Mouse (Mus musculus) cerebellum, adult 18-20 months (tissue): ENCODE data around the gene Pgc.

Source experiments
- DNase-seq, 2 experiments: peaks; one replicate each; pipeline ENCODE4 v3.0.0; 2021

Pgc gene

GRCm38 (mm10) chr17:47726566-47726965 is at the start of gene Pgc:
Gene Pgc (plus strand): TSS chr17:47726842.
- DNase-seq, result no peak

- DNase-seq, result no peak
These were observed 48.4 kb upstream of the Pgc start for GRCm38 (mm10) chr17:47678238-47678637.

- DNase-seq, result no peak
These were observed 47.9 kb upstream of the Pgc start for GRCm38 (mm10) chr17:47678702-47679101.

DNA sequence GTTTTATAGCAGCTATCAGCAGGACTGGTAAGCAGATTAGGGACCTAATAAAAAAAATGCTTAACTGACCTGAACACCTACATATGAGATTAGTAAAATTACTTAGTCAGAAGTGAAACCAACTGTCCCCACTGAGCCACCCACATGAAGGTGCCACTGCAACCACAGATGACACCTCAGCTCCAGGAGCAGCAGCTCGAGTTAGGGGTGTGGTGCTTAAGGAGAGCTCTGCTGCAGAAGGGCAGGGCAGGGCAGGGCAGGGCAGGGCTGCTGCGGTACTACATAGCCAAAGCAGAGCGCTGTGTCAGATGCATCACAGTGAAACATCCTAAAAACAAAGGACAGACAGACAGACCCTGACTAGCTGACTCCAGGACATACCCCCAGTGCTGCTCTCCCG is 43.8 kb upstream of the Pgc start:
- no peak for DNase-seq

DNA sequence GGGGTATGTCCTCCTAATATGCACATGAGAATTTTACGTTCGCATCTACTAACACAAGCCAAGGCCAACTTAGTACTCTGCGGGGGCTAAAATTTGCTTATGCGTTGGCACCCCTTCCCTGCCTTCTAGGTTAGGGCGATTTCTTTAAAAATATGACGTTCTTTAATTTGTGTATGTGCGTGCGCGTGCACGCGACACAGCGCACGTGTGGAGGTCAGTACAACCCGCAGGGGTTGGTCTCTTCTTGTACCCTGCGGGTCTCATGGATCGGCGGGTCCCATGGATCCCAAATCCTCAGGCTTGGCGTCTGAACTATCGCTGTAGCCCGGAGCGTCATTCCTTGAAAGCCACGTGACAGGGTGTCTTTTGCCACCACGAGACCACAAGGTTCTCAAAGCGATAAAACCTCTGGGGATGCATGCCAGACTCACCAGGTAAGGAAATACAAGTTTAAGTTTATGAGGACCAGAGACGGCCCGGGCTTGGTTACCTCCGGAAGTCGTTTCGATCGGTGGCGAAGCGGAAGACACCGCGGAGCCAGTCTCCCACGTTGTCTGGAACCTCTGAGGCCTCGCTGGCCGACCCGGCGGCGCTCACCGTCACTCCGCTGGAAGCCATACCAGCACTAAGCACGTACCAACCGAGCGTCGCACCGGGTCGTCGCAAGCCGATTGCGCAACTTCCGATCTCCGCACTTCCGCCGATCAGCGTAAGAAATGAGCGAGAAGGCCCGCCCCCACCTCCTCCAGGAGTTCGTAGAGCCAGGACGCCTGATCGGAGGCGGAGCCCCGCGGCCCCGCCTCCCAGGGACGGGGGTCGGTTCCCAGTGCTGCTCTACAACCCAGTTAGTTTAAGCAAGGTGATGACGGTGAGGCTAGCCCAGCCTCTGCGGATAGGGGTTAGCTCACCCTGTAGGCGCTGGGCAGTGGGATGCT is 39.0 kb upstream of the Pgc start:
- DNase-seq, result peak; percentile 96

DNA sequence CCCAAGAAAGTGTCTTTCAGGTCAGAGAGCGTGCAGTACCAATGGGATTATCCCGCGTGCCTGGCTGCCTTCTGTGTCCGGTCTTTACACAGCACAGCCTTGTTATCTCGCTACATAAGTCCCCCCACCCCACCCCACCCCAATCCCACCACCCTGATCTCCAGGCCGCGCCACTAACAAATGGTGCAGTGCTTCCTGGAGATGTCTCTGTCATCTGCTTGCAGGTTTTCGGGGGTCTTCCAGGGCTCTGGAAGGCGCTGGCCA is 38.4 kb upstream of the Pgc start, which contains the start of gene Tomm6:
TSS of gene Tomm6 (minus strand) at position 43 of the 264 bp plus-strand sequence.
- DNase-seq, result no peak

DNA sequence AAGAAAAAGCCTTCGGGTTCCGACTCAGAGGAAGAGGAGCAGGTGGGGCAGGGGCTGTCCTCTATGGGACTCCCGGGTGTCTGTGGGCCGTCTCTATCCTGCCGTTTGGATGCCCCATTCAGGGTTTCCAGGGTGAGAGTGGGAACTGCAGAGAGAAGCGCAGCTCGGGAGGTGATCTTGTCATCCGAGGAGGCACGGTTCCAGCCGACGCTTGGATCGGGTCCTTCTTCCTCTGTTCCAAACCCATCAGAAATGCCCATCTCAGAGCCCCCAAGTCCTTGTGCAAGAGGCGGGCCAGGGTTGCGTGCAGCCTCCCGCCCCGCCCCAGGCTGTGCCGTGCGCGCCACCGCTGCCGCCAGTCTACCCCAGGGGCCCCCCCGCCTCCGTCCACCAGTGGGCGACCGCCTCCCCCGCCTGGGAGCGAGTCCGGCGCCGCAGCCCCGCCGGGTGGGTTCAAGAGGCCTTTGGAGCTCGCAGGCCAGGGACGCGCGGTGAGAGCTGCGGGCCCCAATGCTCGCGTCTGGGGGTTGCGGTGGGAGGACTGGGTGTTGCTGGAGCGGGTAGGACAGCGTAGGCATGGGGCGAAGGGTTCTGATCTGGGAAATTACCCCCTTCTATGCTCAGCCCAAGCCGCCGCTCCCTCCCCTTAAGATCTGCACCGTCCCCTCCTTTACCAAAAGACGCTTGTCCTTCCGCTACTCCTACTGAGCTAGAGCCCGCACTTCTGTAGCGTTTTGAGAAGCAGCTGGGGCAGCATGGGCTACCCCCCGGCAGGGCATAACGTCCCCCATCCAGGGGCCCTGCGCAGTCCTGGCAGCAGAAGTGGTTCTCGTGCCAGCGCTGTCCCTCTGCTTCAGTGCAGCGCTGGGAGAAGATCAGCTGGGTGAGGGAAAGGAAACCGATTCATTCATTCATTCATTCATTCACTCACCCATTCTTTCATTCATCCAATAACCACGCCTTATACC is 37.8 kb upstream of the Pgc start, which contains the start of gene Frs3:
TSS of gene Frs3 (plus strand) at position 423 of the 968 bp plus-strand sequence.
- peak; percentile 82 to 83 for DNase-seq

DNA sequence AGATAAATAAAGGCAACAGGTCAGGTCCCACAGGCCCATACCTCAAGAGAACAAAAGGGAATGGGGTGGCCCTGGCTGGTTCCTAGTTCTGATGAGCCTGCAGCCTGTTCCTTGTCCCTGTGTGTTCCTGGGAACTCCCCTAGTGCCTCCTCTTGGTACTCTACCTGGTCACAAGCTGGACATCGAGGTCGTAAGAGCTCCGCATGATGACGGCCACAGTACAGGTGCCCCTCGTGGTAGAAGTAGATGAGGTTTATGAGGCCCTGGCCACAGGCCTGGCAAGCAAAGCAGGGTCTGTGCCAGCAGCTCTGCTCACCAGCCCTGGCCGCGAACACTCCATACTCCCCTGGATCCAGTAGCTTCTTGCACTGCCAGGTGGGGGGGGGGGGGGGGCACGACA is 36.7 kb upstream of the Pgc start:
- no peak for DNase-seq

- DNase-seq, result no peak
These were observed 35.0 kb upstream of the Pgc start for GRCm38 (mm10) chr17:47691650-47692049.

DNA sequence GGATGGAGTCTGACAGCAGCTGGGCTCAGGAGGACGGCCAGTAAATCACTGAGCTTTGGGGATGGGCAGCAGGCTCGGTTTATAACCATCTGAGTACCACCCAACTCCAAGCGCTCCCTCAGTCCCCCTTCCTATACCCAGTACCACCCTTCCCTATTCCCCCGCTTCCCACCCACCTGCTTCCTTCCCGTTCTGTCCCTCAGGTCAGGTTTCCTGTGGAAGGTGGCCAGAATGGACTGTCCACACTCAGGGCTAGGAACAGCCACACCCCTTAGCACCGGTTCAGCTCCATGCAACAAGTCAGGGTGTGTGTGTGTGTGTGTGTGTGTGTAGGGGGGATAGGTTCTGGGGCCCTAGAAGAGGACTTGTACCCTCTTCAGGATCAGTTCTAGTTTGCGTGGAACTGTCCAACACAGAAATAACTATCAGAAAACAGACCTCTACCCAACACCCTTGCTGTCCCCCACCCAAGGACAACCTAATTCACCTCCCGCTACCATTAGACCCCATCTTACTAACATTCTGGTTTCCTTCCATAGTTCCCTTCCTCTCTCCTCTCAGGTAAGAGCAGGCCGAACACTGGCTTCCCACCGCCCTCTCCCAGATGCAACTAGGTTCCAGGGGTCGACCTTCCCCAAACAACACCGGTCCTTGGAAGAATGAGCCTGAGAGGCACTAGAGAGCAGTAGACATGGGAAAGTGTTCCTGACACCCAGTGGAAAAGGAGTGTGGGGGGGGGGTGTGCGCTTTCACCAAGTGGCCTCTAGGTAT is 32.8 kb upstream of the Pgc start:
- no peak for DNase-seq

- DNase-seq, result no peak
These were observed 32.4 kb upstream of the Pgc start, which contains the start of gene Gm21981 for GRCm38 (mm10) chr17:47694442-47694502. Gene Gm21981 (minus strand): TSS chr17:47694455.

GRCm38 (mm10) chr17:47694503-47695336 is 31.9 kb upstream of the Pgc start, which contains the start of gene Prickle4:
Gene Prickle4 (minus strand): TSS chr17:47694736.
- peak; percentile 98 to 99 for DNase-seq

DNA sequence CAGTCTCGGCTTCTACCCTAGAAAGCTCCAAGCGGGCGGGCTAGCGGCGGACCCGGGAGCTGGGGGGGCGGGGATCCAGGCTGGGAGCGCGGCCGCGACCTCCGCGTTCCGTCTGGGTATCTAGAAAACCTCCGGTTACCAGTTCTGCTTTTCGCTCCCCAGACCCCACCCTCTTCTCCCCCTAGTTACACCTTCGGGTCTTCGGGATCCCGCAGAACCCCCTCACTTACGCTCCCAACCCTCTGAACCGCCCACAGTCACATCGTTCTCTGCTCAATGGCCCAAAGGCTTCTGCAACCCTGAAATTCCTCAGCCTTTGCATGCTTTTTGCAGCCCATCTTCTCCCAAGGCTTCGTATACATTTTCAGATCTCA is 31.3 kb upstream of the Pgc start:
- no peak for DNase-seq

DNA sequence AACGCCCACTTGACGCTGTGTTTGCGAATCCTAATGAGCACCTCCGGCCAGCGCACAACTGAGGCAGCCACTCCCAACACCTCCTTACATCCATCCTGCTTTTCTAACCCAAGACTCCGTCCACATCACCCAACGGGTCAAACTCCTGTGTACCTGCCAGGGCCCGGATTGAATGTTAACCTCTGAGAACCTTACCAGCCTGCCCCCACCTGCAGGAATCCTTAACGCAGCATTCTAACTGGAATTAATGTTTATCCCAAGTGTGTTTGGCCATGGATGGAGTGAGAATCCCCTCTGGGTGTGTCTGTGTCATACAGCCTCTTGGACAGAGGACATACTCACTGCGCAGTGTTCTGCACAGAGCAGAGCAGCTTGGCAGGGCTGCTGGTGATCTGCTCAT is 28.5 kb upstream of the Pgc start:
- DNase-seq, result no peak

DNA sequence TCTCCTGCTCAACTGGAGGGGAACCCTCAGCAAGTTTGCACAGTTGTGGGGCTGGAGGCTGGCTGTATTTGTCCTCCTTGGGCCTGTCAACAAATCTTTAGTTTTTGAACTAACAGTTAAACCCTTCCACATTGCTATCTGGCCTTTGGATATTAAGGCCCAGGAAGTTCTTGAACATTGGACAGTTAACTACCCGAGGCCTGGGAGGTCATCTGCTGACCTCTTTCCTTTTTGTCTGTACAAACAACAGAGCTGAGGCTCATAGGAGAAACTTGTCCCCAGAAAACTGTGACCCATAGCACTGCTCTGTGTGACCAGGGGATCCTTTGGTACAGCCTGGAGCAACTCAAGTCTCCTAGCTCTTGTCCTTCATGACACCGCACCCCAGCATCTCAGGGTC is 27.6 kb upstream of the Pgc start:
- DNase-seq, result no peak

- DNase-seq, result no peak
These were observed 24.8 kb upstream of the Pgc start for GRCm38 (mm10) chr17:47701793-47702192.

DNA sequence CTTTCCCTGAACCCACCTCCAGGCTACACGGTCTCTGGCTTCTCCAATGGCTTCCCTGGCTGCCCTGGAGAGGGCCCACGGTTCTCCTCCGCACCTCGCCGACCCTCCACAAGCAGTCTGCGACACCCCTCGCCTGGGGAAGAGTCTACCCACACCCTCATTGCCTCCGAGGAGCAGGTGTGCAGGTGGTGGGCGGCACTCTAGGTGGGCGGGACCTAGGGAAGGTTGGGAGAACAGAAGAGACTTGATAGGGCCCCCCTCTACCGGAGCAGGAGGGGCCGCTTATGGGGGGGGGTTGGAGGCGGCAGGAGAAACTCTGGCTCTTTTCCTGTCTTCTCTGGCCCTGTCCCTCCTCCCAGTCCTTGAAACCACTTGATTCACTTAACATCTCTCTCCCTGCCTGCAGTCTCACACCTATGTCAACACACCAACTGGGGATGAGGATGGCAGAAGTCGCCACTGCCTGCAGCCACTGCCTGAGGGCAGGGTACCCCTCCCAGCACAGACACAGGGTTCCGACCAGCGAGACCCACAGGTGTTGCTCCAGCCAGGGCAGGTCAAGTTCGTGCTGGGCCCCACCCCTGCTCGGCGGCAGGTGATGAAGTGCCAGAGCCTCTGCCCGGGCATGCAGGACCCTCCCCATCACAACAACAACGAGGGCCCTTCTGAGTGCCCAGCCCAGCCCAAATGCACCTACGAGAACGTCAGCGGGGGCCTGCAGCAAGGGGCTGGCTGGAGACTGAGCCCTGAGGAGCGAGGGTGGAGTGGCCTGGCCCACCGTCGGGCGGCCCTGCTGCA is 23.9 kb upstream of the Pgc start:
- DNase-seq, result no peak

- DNase-seq, result no peak
These were observed 23.1 kb upstream of the Pgc start for GRCm38 (mm10) chr17:47703556-47703955.

GRCm38 (mm10) chr17:47704692-47705091 is 21.9 kb upstream of the Pgc start:
- no peak for DNase-seq

- DNase-seq, result no peak
These were observed 20.4 kb upstream of the Pgc start for GRCm38 (mm10) chr17:47706196-47706595.

DNA sequence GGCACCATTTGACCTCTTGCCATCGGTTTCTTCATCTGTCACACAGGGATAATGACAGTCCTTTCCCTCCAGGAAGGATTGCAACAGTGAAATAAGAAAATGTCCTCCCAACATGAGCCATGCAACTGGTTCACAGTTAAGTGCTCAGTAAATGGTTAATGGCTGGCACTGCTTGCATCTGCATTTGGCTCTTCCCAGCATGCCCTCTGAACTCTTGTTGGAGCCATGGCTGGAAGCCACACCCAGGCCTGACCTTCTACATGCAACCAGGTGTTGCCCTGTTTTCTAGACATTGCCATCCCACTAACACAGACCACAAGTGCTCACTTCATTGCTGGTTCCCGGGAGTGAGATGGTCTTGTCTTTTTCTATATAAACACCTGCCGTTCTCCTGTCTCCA is 18.7 kb upstream of the Pgc start:
- DNase-seq, result no peak

- DNase-seq, result no peak
These were observed 17.7 kb upstream of the Pgc start for GRCm38 (mm10) chr17:47708972-47709371.
